Mouse (Mus musculus) liver, embryonic 14.5 days (tissue): ENCODE measurements around the gene Tmem258.

Experiments
- CTCF ChIP-seq: IDR thresholded peaks from 2 replicates; pipeline ENCODE4 v1.5.1; 2016; ENCODE audit warnings: antibody characterized with exemption, low read depth, control low read depth
- EP300 ChIP-seq: IDR thresholded peaks from 2 replicates; pipeline ENCODE4 v1.6.1; 2016; ENCODE audit warnings: antibody characterized with exemption, low read depth

GRCm38 (mm10) chr19:10223561-10223960 lies 19.7 kb downstream of the Tmem258 start:
- TF ChIP-seq CTCF (no peak), EP300 (no peak)
